Mouse (Mus musculus) forebrain, embryonic 16.5 days (tissue): ENCODE measurements at regions not wholly inside any gene's neighbourhood (a gene's known extent, or its start where the extent isn't known, plus 50 kb on each side); places are given as distances from the start of the nearest gene placed in this dataset.
"Not testable (repeated sequence)": the region's sequence is repeated elsewhere in the genome, so short reads cannot be mapped to it uniquely, and the experiment has no call there.

Source experiments
- ATAC-seq: fragments of 200-750 bp; cut with Nextera tagmentation; 2 replicates; pipeline ENCODE4 v1.8.0; 2017; ENCODE audit warnings: mild to moderate bottlenecking, moderate library complexity
- H3K27ac ChIP-seq: fragments of 300-500 bp; sonication (generic); 2 replicates; pipeline ENCODE4 v1.5.1; 2014; ENCODE audit warnings: low read length, control low read depth
- H3K27me3 ChIP-seq: fragments of 300-500 bp; sonication (generic); replicated peaks from 2 replicates; pipeline ENCODE4 v1.6.1; 2014; ENCODE audit warnings: low read length; ENCODE audit not compliant: control insufficient read depth, insufficient read depth
- H3K36me3 ChIP-seq: fragments of 300-500 bp; sonication (generic); 2 replicates; pipeline ENCODE4 v1.6.1; 2014; ENCODE audit not compliant: control insufficient read depth, insufficient read depth
- H3K4me1 ChIP-seq: fragments of 300-500 bp; sonication (generic); replicated peaks from 2 replicates; pipeline ENCODE4 v1.6.1; 2014; ENCODE audit warnings: low read length; ENCODE audit not compliant: control insufficient read depth, insufficient read depth
- H3K4me2 ChIP-seq: fragments of 300-500 bp; sonication (generic); 2 replicates; pipeline ENCODE4 v1.6.1; 2014; ENCODE audit warnings: mild to moderate bottlenecking, low read length, control low read depth
- H3K4me3 ChIP-seq: fragments of 300-500 bp; sonication (generic); replicated peaks from 2 replicates; pipeline ENCODE4 v1.5.1; 2014; ENCODE audit warnings: mild to moderate bottlenecking, low read length, control low read depth
- H3K9ac ChIP-seq: fragments of 300-500 bp; sonication (generic); replicated peaks from 2 replicates; pipeline ENCODE4 v1.6.1; 2014; ENCODE audit warnings: low read depth, low read length, control low read depth
- H3K9me3 ChIP-seq: fragments of 300-500 bp; sonication (generic); 2 replicates; pipeline ENCODE4 v1.6.1; 2016; ENCODE audit warnings: low read length; ENCODE audit not compliant: control insufficient read depth
- WGBS: fragments of 180-500 bp; shearing (Covaris S2); extraction: QIAGEN DNeasy Blood & Tissue Kit; methylation state at CpG from one replicate; pipeline ENCODE4 v1.1.7; 2014; 5-methylcytosine and 5-hydroxymethylcytosine counted together

DNA sequence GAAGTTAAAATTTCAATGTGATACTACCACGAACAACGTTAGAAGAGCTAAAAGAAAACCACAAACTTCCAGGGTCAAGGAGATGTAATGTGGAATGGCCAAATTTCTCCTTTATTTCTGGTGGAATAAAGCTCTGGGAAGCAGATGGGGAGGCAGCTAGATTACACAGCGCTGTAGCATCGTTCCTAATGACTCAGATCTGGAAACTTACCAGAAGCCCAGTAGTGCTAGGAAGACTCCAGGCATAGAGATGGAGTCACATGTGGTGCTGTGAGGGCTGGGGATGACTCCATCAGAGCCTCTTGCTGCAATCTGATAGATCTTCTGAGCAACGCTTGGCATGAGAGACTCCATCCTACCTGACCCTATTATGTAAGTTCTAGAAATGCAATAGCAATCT is 136.4 kb upstream of the Myt1l start:
- WGBS: 86% methylated on average over 5 of the region's 5 CpGs
- ATAC-seq: no peak
- Histone ChIP-seq H3K4me1 (no peaks in the 10 kb centered on the region; the same call in 1 of the 2 replicates), H3K4me2 (no peak overlapping the region), H3K9ac (no peak overlapping the region), H3K9me3 (no peaks in the 10 kb centered on the region), H3K27me3 (no peaks in the 10 kb centered on the region), H3K27ac (no peak overlapping the region), H3K36me3 (no peaks in the 10 kb centered on the region), H3K4me3 (no peak overlapping the region)

- H3K36me3 ChIP-seq: no peaks in the 10 kb centered on the region
- H3K27me3 ChIP-seq: no peaks in the 10 kb centered on the region
- H3K9ac ChIP-seq: no peak overlapping the region
- ATAC-seq: no peak
- no peaks in the 10 kb centered on the region for H3K9me3 ChIP-seq
- H3K4me1 ChIP-seq: no peaks in the 10 kb centered on the region; the same call in 1 of the 2 replicates
- no peak overlapping the region for H3K4me2 ChIP-seq
- 37% methylated on average over 1 of the region's 1 CpGs for WGBS
- H3K4me3 ChIP-seq: no peak overlapping the region
- H3K27ac ChIP-seq: no peak overlapping the region
Observed at GRCm38 (mm10) chr12:29394271-29394670, 133.9 kb upstream of the Myt1l start.

GRCm38 (mm10) chr12:29394881-29395280 is 133.3 kb upstream of the Myt1l start:
- Histone ChIP-seq H3K9ac (no peak overlapping the region), H3K4me2 (no peak overlapping the region), H3K4me3 (no peak overlapping the region), H3K4me1 (no peaks in the 10 kb centered on the region; the same call in 1 of the 2 replicates), H3K27me3 (no peaks in the 10 kb centered on the region), H3K27ac (no peak overlapping the region), H3K36me3 (no peaks in the 10 kb centered on the region), H3K9me3 (no peaks in the 10 kb centered on the region)
- ATAC-seq: no peak
- WGBS: 7% methylated on average over 6 of the region's 6 CpGs

DNA sequence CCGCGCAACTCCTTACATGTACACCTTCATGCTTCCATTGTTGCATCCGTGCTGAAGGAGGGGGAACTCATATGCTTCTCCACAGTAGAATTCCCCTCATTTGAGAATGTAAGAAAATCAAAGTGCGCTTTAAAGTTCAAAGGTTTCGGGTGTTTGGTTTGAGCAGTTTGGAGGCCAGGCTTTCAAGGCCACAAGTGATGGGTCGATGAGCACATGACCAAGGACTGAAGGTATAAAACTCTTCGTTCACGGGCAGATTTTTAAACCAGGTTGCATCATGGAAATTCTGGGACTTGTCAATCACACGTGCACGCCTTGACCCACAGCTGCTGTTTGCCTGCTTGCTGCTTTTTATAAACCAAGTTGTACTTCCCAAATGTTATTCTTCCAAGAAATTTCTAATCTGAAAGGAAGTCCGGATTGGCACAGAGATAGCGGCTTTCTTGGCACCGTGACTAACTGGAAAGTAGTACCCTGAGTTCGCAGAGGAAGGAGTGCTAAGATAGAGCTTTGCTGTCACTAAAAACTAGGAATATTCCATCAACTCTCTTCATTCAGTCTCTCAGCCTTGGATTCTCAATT is 132.7 kb upstream of the Myt1l start:
- no peaks in the 10 kb centered on the region for H3K9me3 ChIP-seq
- H3K36me3 ChIP-seq: no peaks in the 10 kb centered on the region
- H3K4me1 ChIP-seq: no peaks in the 10 kb centered on the region; the same call in 1 of the 2 replicates
- WGBS: 78% methylated on average over 14 of the region's 14 CpGs
- no peak overlapping the region for H3K9ac ChIP-seq
- H3K4me3 ChIP-seq: no peak overlapping the region
- no peak overlapping the region for H3K4me2 ChIP-seq
- no peaks in the 10 kb centered on the region for H3K27me3 ChIP-seq
- no peak for ATAC-seq
- H3K27ac ChIP-seq: no peak overlapping the region

GRCm38 (mm10) chr12:29404434-29404833 is 123.8 kb upstream of the Myt1l start:
- WGBS: 38% methylated on average over 1 of the region's 1 CpGs
- no peak for ATAC-seq
- Histone ChIP-seq H3K4me3 (no peak overlapping the region), H3K9ac (no peak overlapping the region), H3K4me2 (no peak overlapping the region), H3K9me3 (no peaks in the 10 kb centered on the region), H3K27me3 (no peaks in the 10 kb centered on the region), H3K27ac (no peak overlapping the region), H3K36me3 (no peaks in the 10 kb centered on the region), H3K4me1 (no peaks in the 10 kb centered on the region)

- Histone ChIP-seq H3K27ac (no peak overlapping the region), H3K4me3 (no peak overlapping the region), H3K4me2 (no peak overlapping the region), H3K4me1 (no peaks in the 10 kb centered on the region), H3K36me3 (no peaks in the 10 kb centered on the region), H3K27me3 (no peaks in the 10 kb centered on the region), H3K9ac (no peak overlapping the region), H3K9me3 (no peaks in the 10 kb centered on the region)
- no peak; the same call in 1 of the 2 replicates for ATAC-seq
- 82% methylated on average over 8 of the region's 8 CpGs for WGBS
Observed at GRCm38 (mm10) chr12:29409336-29410055, 118.7 kb upstream of the Myt1l start.

DNA sequence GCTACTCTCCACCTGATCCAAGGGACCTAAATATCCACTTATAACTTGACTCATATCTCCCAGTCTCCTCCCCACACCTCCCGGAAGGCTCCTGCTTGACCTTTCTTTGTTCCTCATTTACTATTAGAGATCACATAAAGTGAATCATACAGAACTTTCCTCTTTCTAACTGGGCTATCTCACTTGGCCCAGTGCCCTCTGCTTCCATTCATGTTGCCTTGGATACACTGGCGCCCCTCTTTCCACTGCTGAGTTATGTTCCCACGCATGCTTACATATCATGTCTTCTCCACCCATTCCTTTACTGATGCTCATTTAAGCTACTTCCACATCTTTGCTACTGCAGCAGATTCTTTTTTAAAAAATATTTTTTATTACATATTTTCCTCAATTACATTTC is 94.2 kb upstream of the Myt1l start:
- H3K9ac ChIP-seq: no peak overlapping the region
- ATAC-seq: no peak
- no peak overlapping the region for H3K27ac ChIP-seq
- no peaks in the 10 kb centered on the region for H3K9me3 ChIP-seq
- no peaks in the 10 kb centered on the region for H3K27me3 ChIP-seq
- WGBS: 61% methylated on average over 3 of the region's 3 CpGs
- no peak overlapping the region for H3K4me3 ChIP-seq
- H3K4me2 ChIP-seq: no peak overlapping the region
- 0 out of 2 replicates have a peak, but pooled peaks cover under 1% of the 10 kb centered on the region for H3K4me1 ChIP-seq
- no peaks in the 10 kb centered on the region for H3K36me3 ChIP-seq

GRCm38 (mm10) chr12:29439343-29440019 is 88.7 kb upstream of the Myt1l start:
- H3K9ac ChIP-seq: no peak overlapping the region
- H3K36me3 ChIP-seq: no peaks in the 10 kb centered on the region
- peak; percentile 75 for ATAC-seq
- H3K27me3 ChIP-seq: no peaks in the 10 kb centered on the region
- H3K4me3 ChIP-seq: no peak overlapping the region
- H3K4me1 ChIP-seq: 0 out of 2 replicates have a peak, but pooled peaks cover 3% of the 10 kb centered on the region
- peak overlapping the region; percentile 16 for H3K27ac ChIP-seq
- H3K4me2 ChIP-seq: no peak overlapping the region
- no peaks in the 10 kb centered on the region for H3K9me3 ChIP-seq
- WGBS: 54% methylated on average over 11 of the region's 11 CpGs

- WGBS: 21% methylated on average over 3 of the region's 3 CpGs
- not testable (repeated sequence) for H3K4me1 ChIP-seq, H3K9ac ChIP-seq, H3K9me3 ChIP-seq, H3K4me3 ChIP-seq, H3K4me2 ChIP-seq, ATAC-seq, H3K36me3 ChIP-seq, H3K27ac ChIP-seq, H3K27me3 ChIP-seq
Observed at GRCm38 (mm10) chr12:29465201-29465600, 63.0 kb upstream of the Myt1l start.
